Mouse (Mus musculus): ENCODE measurements around the gene P4hb. TPM values are rescaled to one million over a fixed set of nuclear protein-coding genes. Genes with fewer than 3 reads are reported as not detected.
A peak's percentile ranks its signal among the peaks of the same experiment; 100 is the strongest.

Gene P4hb
- total and polyA plus RNA-seq, 3 experiments = 563 to 1,152 (median 625) TPM

- TF ChIP-seq EP300 (IDR thresholded peaks at IDR 0.05; ENCODE audit: low read depth in 1 of 2, low read length in 2 of 2) = peak; percentile 39 to 78; a peak in 3 of 4 replicates
- no peak for TF ChIP-seq ZKSCAN1 (IDR thresholded peaks at IDR 0.05; ENCODE audit: low read depth, low read length)
- no peak; the same call in 1 of the 2 replicates for TF ChIP-seq USF1 (IDR thresholded peaks at IDR 0.05; ENCODE audit: low read depth, low read length)
- peak; percentile 94 for TF ChIP-seq MXI1 (IDR thresholded peaks at IDR 0.05; ENCODE audit: low read depth, low read length)
- TF ChIP-seq MEF2A (IDR thresholded peaks at IDR 0.05; ENCODE audit: extremely low read depth, insufficient replicate concordance, low read depth, low read length, poor library complexity, severe bottlenecking) = no peak
- TF ChIP-seq MAZ (IDR thresholded peaks at IDR 0.05; ENCODE audit: low read depth, low read length) = peak; percentile 96
- TF ChIP-seq GABPA (IDR thresholded peaks at IDR 0.05; ENCODE audit: low read depth, low read length) = no peak
- no peak for TF ChIP-seq USF2 (IDR thresholded peaks at IDR 0.05; ENCODE audit: borderline replicate concordance in 1 of 2, insufficient read depth in 1 of 2, low read depth in 1 of 2, low read length in 2 of 2)
- 0 out of 2 replicates have a peak, but pooled peaks have one; percentile 31 for TF ChIP-seq KAT2A (conservative IDR thresholded peaks at IDR 0.05; ENCODE audit: low read depth, low read length)
- peak; percentile 61 to 88; a peak in 3 of 4 replicates for TF ChIP-seq POLR2A (IDR thresholded peaks at IDR 0.05; ENCODE audit: control insufficient read depth in 1 of 2, insufficient read depth in 1 of 2, low read depth in 1 of 2, low read length in 2 of 2, poor library complexity in 1 of 2)
- TF ChIP-seq E2F4 (IDR thresholded peaks at IDR 0.05; ENCODE audit: borderline replicate concordance, low read depth, low read length) = peak; percentile 74; the same call in 1 of the 2 replicates
Observed at GRCm38 (mm10) chr11:120510375-120511030, 62.5 kb downstream of the P4hb start (continued).

Other genes with a start within 250 kb of the P4hb start
Only the 30 nearest of the 34 such genes appear.
- 34.9 and 45.7 TPM in 2 replicates for gene Faap100, start 194.5 kb downstream of the P4hb start, total RNA-seq (2012; rRNA removed)
- 10 to 100 TPM in 1 of 2 experiments, not detected in 1; 27.1 TPM for gene Faap100, start 194.5 kb downstream of the P4hb start, polyA plus RNA-seq (2012; ENCODE audit: insufficient read depth in 1 of 2, insufficient read length in 2 of 2, low read depth in 1 of 2, low replicate concordance in 2 of 2, missing spikeins in 1 of 2)
- gene Nploc4, start 135.5 kb downstream of the P4hb start, total RNA-seq (2012; rRNA removed) = 77.4 and 88.3 TPM in 2 replicates
- 100 to 1,000 TPM; 117 to 352 TPM for gene Nploc4, start 135.5 kb downstream of the P4hb start, polyA plus RNA-seq (2012; ENCODE audit: insufficient read depth in 1 of 2, insufficient read length in 2 of 2, low read depth in 1 of 2, low replicate concordance in 2 of 2, missing spikeins in 1 of 2)
- gene Tspan10, start 130.6 kb downstream of the P4hb start, total RNA-seq (2012; rRNA removed) = 0.20 and 0.65 TPM in 2 replicates
- under 1 TPM in 1 of 2 experiments, not detected in 1; 0.29 TPM for gene Tspan10, start 130.6 kb downstream of the P4hb start, polyA plus RNA-seq (2012; ENCODE audit: insufficient read depth in 1 of 2, insufficient read length in 2 of 2, low read depth in 1 of 2, low replicate concordance in 2 of 2, missing spikeins in 1 of 2)
- 0.35 and 0.46 TPM in 2 replicates for gene Pde6g, start 119.8 kb downstream of the P4hb start, total RNA-seq (2012; rRNA removed)
- gene Pde6g, start 119.8 kb downstream of the P4hb start, polyA plus RNA-seq (2012; ENCODE audit: insufficient read depth in 1 of 2, insufficient read length in 2 of 2, low read depth in 1 of 2, low replicate concordance in 2 of 2, missing spikeins in 1 of 2) = under 1 TPM in 1 of 2 experiments, not detected in 1; 0.84 TPM
- gene Oxld1, start 115.2 kb downstream of the P4hb start, total RNA-seq (2012; rRNA removed) = 15.9 and 17.6 TPM in 2 replicates
- gene Oxld1, start 115.2 kb downstream of the P4hb start, polyA plus RNA-seq (2012; ENCODE audit: insufficient read depth in 1 of 2, insufficient read length in 2 of 2, low read depth in 1 of 2, low replicate concordance in 2 of 2, missing spikeins in 1 of 2) = 10 to 100 TPM in 1 of 2 experiments, not detected in 1; 17.5 TPM
- 66.1 and 104 TPM in 2 replicates for gene Ccdc137, start 115.1 kb downstream of the P4hb start, total RNA-seq (2012; rRNA removed)
- 100 to 1,000 TPM in 1 of 2 experiments, not detected in 1; 116 TPM for gene Ccdc137, start 115.1 kb downstream of the P4hb start, polyA plus RNA-seq (2012; ENCODE audit: insufficient read depth in 1 of 2, insufficient read length in 2 of 2, low read depth in 1 of 2, low replicate concordance in 2 of 2, missing spikeins in 1 of 2)
- 19.8 and 20.8 TPM in 2 replicates for gene Arl16, start 105.6 kb downstream of the P4hb start, total RNA-seq (2012; rRNA removed)
- 10 to 100 TPM in 1 of 2 experiments, not detected in 1; 20.0 TPM for gene Arl16, start 105.6 kb downstream of the P4hb start, polyA plus RNA-seq (2012; ENCODE audit: insufficient read depth in 1 of 2, insufficient read length in 2 of 2, low read depth in 1 of 2, low replicate concordance in 2 of 2, missing spikeins in 1 of 2)
- 401 and 457 TPM in 2 replicates for gene Mrpl12, start 88.6 kb downstream of the P4hb start, total RNA-seq (2012; rRNA removed)
- gene Mrpl12, start 88.6 kb downstream of the P4hb start, polyA plus RNA-seq (2012; ENCODE audit: insufficient read depth in 1 of 2, insufficient read length in 2 of 2, low read depth in 1 of 2, low replicate concordance in 2 of 2, missing spikeins in 1 of 2) = 100 to 1,000 TPM; 374 to 461 TPM
- 40.4 and 52.0 TPM in 2 replicates for gene Slc25a10, start 81.4 kb downstream of the P4hb start, total RNA-seq (2012; rRNA removed)
- gene Slc25a10, start 81.4 kb downstream of the P4hb start, polyA plus RNA-seq (2012; ENCODE audit: insufficient read depth in 1 of 2, insufficient read length in 2 of 2, low read depth in 1 of 2, low replicate concordance in 2 of 2, missing spikeins in 1 of 2) = 10 to 100 TPM in 1 of 2 experiments, not detected in 1; 53.6 TPM
- not detected in 2 replicates for gene Gcgr, start 42.6 kb downstream of the P4hb start, total RNA-seq (2012; rRNA removed)
- not detected for gene Gcgr, start 42.6 kb downstream of the P4hb start, polyA plus RNA-seq (2012; ENCODE audit: insufficient read depth in 1 of 2, insufficient read length in 2 of 2, low read depth in 1 of 2, low replicate concordance in 2 of 2, missing spikeins in 1 of 2)
- 27.2 and 36.6 TPM in 2 replicates for gene Mcrip1, start 23.5 kb downstream of the P4hb start, total RNA-seq (2012; rRNA removed)
- gene Mcrip1, start 23.5 kb downstream of the P4hb start, polyA plus RNA-seq (2012; ENCODE audit: insufficient read depth in 1 of 2, insufficient read length in 2 of 2, low read depth in 1 of 2, low replicate concordance in 2 of 2, missing spikeins in 1 of 2) = 10 to 100 TPM in 1 of 2 experiments, not detected in 1; 83.5 TPM
- gene Ppp1r27, start 22.1 kb downstream of the P4hb start, total RNA-seq (2012; rRNA removed) = not detected in 2 replicates
- gene Ppp1r27, start 22.1 kb downstream of the P4hb start, polyA plus RNA-seq (2012; ENCODE audit: insufficient read depth in 1 of 2, insufficient read length in 2 of 2, low read depth in 1 of 2, low replicate concordance in 2 of 2, missing spikeins in 1 of 2) = not detected
- gene Arhgdia, start 8.4 kb upstream of the P4hb start, total RNA-seq (2012; rRNA removed) = 364 and 367 TPM in 2 replicates
- 100 to 1,000 TPM; 601 to 821 TPM for gene Arhgdia, start 8.4 kb upstream of the P4hb start, polyA plus RNA-seq (2012; ENCODE audit: insufficient read depth in 1 of 2, insufficient read length in 2 of 2, low read depth in 1 of 2, low replicate concordance in 2 of 2, missing spikeins in 1 of 2)
- 1,072 and 1,078 TPM in 2 replicates for gene Alyref, start 25.1 kb upstream of the P4hb start, total RNA-seq (2012; rRNA removed)
- 100 to 1,000 TPM in 1 of 2 experiments, not detected in 1; 600 TPM for gene Alyref, start 25.1 kb upstream of the P4hb start, polyA plus RNA-seq (2012; ENCODE audit: insufficient read depth in 1 of 2, insufficient read length in 2 of 2, low read depth in 1 of 2, low replicate concordance in 2 of 2, missing spikeins in 1 of 2)
- 97.3 and 130 TPM in 2 replicates for gene Anapc11, start 25.2 kb upstream of the P4hb start, total RNA-seq (2012; rRNA removed)
- gene Anapc11, start 25.2 kb upstream of the P4hb start, polyA plus RNA-seq (2012; ENCODE audit: insufficient read depth in 1 of 2, insufficient read length in 2 of 2, low read depth in 1 of 2, low replicate concordance in 2 of 2, missing spikeins in 1 of 2) = 100 to 1,000 TPM in 1 of 2 experiments, not detected in 1; 120 TPM
- 0.27 and 0.62 TPM in 2 replicates for gene Npb, start 35.2 kb upstream of the P4hb start, total RNA-seq (2012; rRNA removed)
- gene Npb, start 35.2 kb upstream of the P4hb start, polyA plus RNA-seq (2012; ENCODE audit: insufficient read depth in 1 of 2, insufficient read length in 2 of 2, low read depth in 1 of 2, low replicate concordance in 2 of 2, missing spikeins in 1 of 2) = 1 to 10 TPM in 1 of 2 experiments, not detected in 1; 1.7 TPM
- 71.8 and 86.7 TPM in 2 replicates for gene Pcyt2, start 44.7 kb upstream of the P4hb start, total RNA-seq (2012; rRNA removed)
- 10 to 100 TPM in 1 of 2 experiments, not detected in 1; 87.3 TPM for gene Pcyt2, start 44.7 kb upstream of the P4hb start, polyA plus RNA-seq (2012; ENCODE audit: insufficient read depth in 1 of 2, insufficient read length in 2 of 2, low read depth in 1 of 2, low replicate concordance in 2 of 2, missing spikeins in 1 of 2)
- 61.6 and 78.2 TPM in 2 replicates for gene Sirt7, start 52.0 kb upstream of the P4hb start, total RNA-seq (2012; rRNA removed)
- 10 to 100 TPM in 1 of 2 experiments, not detected in 1; 72.3 TPM for gene Sirt7, start 52.0 kb upstream of the P4hb start, polyA plus RNA-seq (2012; ENCODE audit: insufficient read depth in 1 of 2, insufficient read length in 2 of 2, low read depth in 1 of 2, low replicate concordance in 2 of 2, missing spikeins in 1 of 2)
- 26.5 and 29.7 TPM in 2 replicates for gene Mafg, start 60.3 kb upstream of the P4hb start, total RNA-seq (2012; rRNA removed)
- gene Mafg, start 60.3 kb upstream of the P4hb start, polyA plus RNA-seq (2012; ENCODE audit: insufficient read depth in 1 of 2, insufficient read length in 2 of 2, low read depth in 1 of 2, low replicate concordance in 2 of 2, missing spikeins in 1 of 2) = 100 to 1,000 TPM in 1 of 2 experiments, 10 to 100 TPM in 1; 54.0 to 113 TPM
- gene Pycr1, start 70.5 kb upstream of the P4hb start, total RNA-seq (2012; rRNA removed) = 2.6 and 7.1 TPM in 2 replicates
- gene Pycr1, start 70.5 kb upstream of the P4hb start, polyA plus RNA-seq (2012; ENCODE audit: insufficient read depth in 1 of 2, insufficient read length in 2 of 2, low read depth in 1 of 2, low replicate concordance in 2 of 2, missing spikeins in 1 of 2) = 10 to 100 TPM in 1 of 2 experiments, not detected in 1; 15.3 TPM
- not detected in 2 replicates for gene Myadml2, start 74.9 kb upstream of the P4hb start, total RNA-seq (2012; rRNA removed)
- gene Myadml2, start 74.9 kb upstream of the P4hb start, polyA plus RNA-seq (2012; ENCODE audit: insufficient read depth in 1 of 2, insufficient read length in 2 of 2, low read depth in 1 of 2, low replicate concordance in 2 of 2, missing spikeins in 1 of 2) = not detected
- gene Notum, start 87.9 kb upstream of the P4hb start, total RNA-seq (2012; rRNA removed) = not detected in 2 replicates
- gene Notum, start 87.9 kb upstream of the P4hb start, polyA plus RNA-seq (2012; ENCODE audit: insufficient read depth in 1 of 2, insufficient read length in 2 of 2, low read depth in 1 of 2, low replicate concordance in 2 of 2, missing spikeins in 1 of 2) = not detected
- 31.9 and 36.2 TPM in 2 replicates for gene Aspscr1, start 99.7 kb upstream of the P4hb start, total RNA-seq (2012; rRNA removed)
- 10 to 100 TPM in 1 of 2 experiments, not detected in 1; 72.5 TPM for gene Aspscr1, start 99.7 kb upstream of the P4hb start, polyA plus RNA-seq (2012; ENCODE audit: insufficient read depth in 1 of 2, insufficient read length in 2 of 2, low read depth in 1 of 2, low replicate concordance in 2 of 2, missing spikeins in 1 of 2)
- 140 and 141 TPM in 2 replicates for gene Cenpx, start 140.5 kb upstream of the P4hb start, total RNA-seq (2012; rRNA removed)
- 100 to 1,000 TPM in 1 of 2 experiments, not detected in 1; 206 TPM for gene Cenpx, start 140.5 kb upstream of the P4hb start, polyA plus RNA-seq (2012; ENCODE audit: insufficient read depth in 1 of 2, insufficient read length in 2 of 2, low read depth in 1 of 2, low replicate concordance in 2 of 2, missing spikeins in 1 of 2)
- 26.5 and 45.1 TPM in 2 replicates for gene Lrrc45, start 140.7 kb upstream of the P4hb start, total RNA-seq (2012; rRNA removed)
- 10 to 100 TPM in 1 of 2 experiments, not detected in 1; 31.0 TPM for gene Lrrc45, start 140.7 kb upstream of the P4hb start, polyA plus RNA-seq (2012; ENCODE audit: insufficient read depth in 1 of 2, insufficient read length in 2 of 2, low read depth in 1 of 2, low replicate concordance in 2 of 2, missing spikeins in 1 of 2)
- gene Rac3, start 148.2 kb upstream of the P4hb start, total RNA-seq (2012; rRNA removed) = 7.8 and 12.0 TPM in 2 replicates
- gene Rac3, start 148.2 kb upstream of the P4hb start, polyA plus RNA-seq (2012; ENCODE audit: insufficient read depth in 1 of 2, insufficient read length in 2 of 2, low read depth in 1 of 2, low replicate concordance in 2 of 2, missing spikeins in 1 of 2) = 10 to 100 TPM in 1 of 2 experiments, not detected in 1; 13.1 TPM
- 12.0 and 14.1 TPM in 2 replicates for gene Dcxr, start 154.0 kb upstream of the P4hb start, total RNA-seq (2012; rRNA removed)
- gene Dcxr, start 154.0 kb upstream of the P4hb start, polyA plus RNA-seq (2012; ENCODE audit: insufficient read depth in 1 of 2, insufficient read length in 2 of 2, low read depth in 1 of 2, low replicate concordance in 2 of 2, missing spikeins in 1 of 2) = 10 to 100 TPM in 1 of 2 experiments, not detected in 1; 12.2 TPM
- gene Cbr2, start 158.9 kb upstream of the P4hb start, total RNA-seq (2012; rRNA removed) = not detected in 2 replicates
- not detected for gene Cbr2, start 158.9 kb upstream of the P4hb start, polyA plus RNA-seq (2012; ENCODE audit: insufficient read depth in 1 of 2, insufficient read length in 2 of 2, low read depth in 1 of 2, low replicate concordance in 2 of 2, missing spikeins in 1 of 2)
- 190 and 206 TPM in 2 replicates for gene Hmga1b, start 189.5 kb upstream of the P4hb start, total RNA-seq (2012; rRNA removed)
- 100 to 1,000 TPM in 1 of 2 experiments, not detected in 1; 633 TPM for gene Hmga1b, start 189.5 kb upstream of the P4hb start, polyA plus RNA-seq (2012; ENCODE audit: insufficient read depth in 1 of 2, insufficient read length in 2 of 2, low read depth in 1 of 2, low replicate concordance in 2 of 2, missing spikeins in 1 of 2)
- 10.9 and 12.7 TPM in 2 replicates for gene Rfng, start 211.0 kb upstream of the P4hb start, total RNA-seq (2012; rRNA removed)
- gene Rfng, start 211.0 kb upstream of the P4hb start, polyA plus RNA-seq (2012; ENCODE audit: insufficient read depth in 1 of 2, insufficient read length in 2 of 2, low read depth in 1 of 2, low replicate concordance in 2 of 2, missing spikeins in 1 of 2) = 10 to 100 TPM in 1 of 2 experiments, not detected in 1; 40.7 TPM